Mouse (Mus musculus): ENCODE results near the gene Grhl1. TPM values are rescaled to one million over a fixed set of nuclear protein-coding genes. Genes with fewer than 3 reads are reported as not detected.

Gene Grhl1
- polyA plus RNA-seq, 1 experiment from 2014 or later, result 4.0 TPM

- Histone ChIP-seq H3K36me3 (ENCODE audit: insufficient read depth, low read length) (no peaks in the 10 kb centered on the region), H3K9ac (replicated peaks; ENCODE audit: low read depth) (no peak overlapping the region), H3K4me3 (ENCODE audit: low read depth, low read length) (no peak overlapping the region), H3K4me1 (ENCODE audit: insufficient read depth, low read depth, low read length) (no peaks in the 10 kb centered on the region), H3K9me3 (ENCODE audit: low read length) (no peaks in the 10 kb centered on the region), H3K4me2 (replicated peaks; ENCODE audit: low read depth, low read length) (no peak overlapping the region), H3K27me3 (replicated peaks; ENCODE audit: insufficient read depth, low read length) (no peaks in the 10 kb centered on the region), H3K27ac (ENCODE audit: low read length) (no peak overlapping the region)
- DNase-seq (ENCODE audit: low spot score) (peak; percentile 24), ATAC-seq (peak; percentile 73)
- 59% methylated on average over 17 of the region's 17 CpGs for WGBS
- no peak for TF ChIP-seq CTCF (IDR thresholded peaks at IDR 0.05)
- TF ChIP-seq EP300 (IDR thresholded peaks at IDR 0.05), result no peak
Observed at GRCm38 (mm10) chr12:24614452-24615075, 42.5 kb downstream of the Grhl1 start.

- no peaks in the 10 kb centered on the region for H3K36me3 ChIP-seq (ENCODE audit: insufficient read depth, low read length)
- H3K4me2 ChIP-seq (replicated peaks; ENCODE audit: low read depth, low read length), result no peak overlapping the region
- 0 out of 2 replicates have a peak overlapping the region, but pooled peaks have one; percentile 3 for H3K27ac ChIP-seq (ENCODE audit: low read length)
- WGBS, result 43% methylated on average over 3 of the region's 3 CpGs
- H3K9ac ChIP-seq (replicated peaks; ENCODE audit: low read depth), result no peak overlapping the region
- TF ChIP-seq EP300 (IDR thresholded peaks at IDR 0.05) (no peak), CTCF (IDR thresholded peaks at IDR 0.05) (no peak)
- H3K27me3 ChIP-seq (replicated peaks; ENCODE audit: insufficient read depth, low read length), result no peaks in the 10 kb centered on the region
- DNase-seq (ENCODE audit: low spot score) (no peak), ATAC-seq (no peak)
- no peaks in the 10 kb centered on the region for H3K9me3 ChIP-seq (ENCODE audit: low read length)
- H3K4me3 ChIP-seq (ENCODE audit: low read depth, low read length), result no peak overlapping the region
- H3K4me1 ChIP-seq (ENCODE audit: insufficient read depth, low read depth, low read length), result no peaks in the 10 kb centered on the region
Observed at GRCm38 (mm10) chr12:24615140-24615539, 43.1 kb downstream of the Grhl1 start.

GRCm38 (mm10) chr12:24619436-24619835, 47.4 kb downstream of the Grhl1 start:
- WGBS, result 70% methylated on average over 4 of the region's 4 CpGs
- H3K4me2 ChIP-seq (replicated peaks; ENCODE audit: low read depth, low read length), result no peak overlapping the region
- H3K36me3 ChIP-seq (ENCODE audit: insufficient read depth, low read length), result no peaks in the 10 kb centered on the region
- TF ChIP-seq EP300 (IDR thresholded peaks at IDR 0.05) (no peak), CTCF (IDR thresholded peaks at IDR 0.05) (no peak)
- DNase-seq (ENCODE audit: low spot score), result no peak
- no peaks in the 10 kb centered on the region for H3K4me1 ChIP-seq (ENCODE audit: insufficient read depth, low read depth, low read length)
- ATAC-seq, result no peak
- H3K27me3 ChIP-seq (replicated peaks; ENCODE audit: insufficient read depth, low read length), result no peaks in the 10 kb centered on the region
- H3K9me3 ChIP-seq (ENCODE audit: low read length), result no peaks in the 10 kb centered on the region
- no peak overlapping the region for H3K27ac ChIP-seq (ENCODE audit: low read length)
- no peak overlapping the region for H3K9ac ChIP-seq (replicated peaks; ENCODE audit: low read depth)
- H3K4me3 ChIP-seq (ENCODE audit: low read depth, low read length), result no peak overlapping the region

DNA sequence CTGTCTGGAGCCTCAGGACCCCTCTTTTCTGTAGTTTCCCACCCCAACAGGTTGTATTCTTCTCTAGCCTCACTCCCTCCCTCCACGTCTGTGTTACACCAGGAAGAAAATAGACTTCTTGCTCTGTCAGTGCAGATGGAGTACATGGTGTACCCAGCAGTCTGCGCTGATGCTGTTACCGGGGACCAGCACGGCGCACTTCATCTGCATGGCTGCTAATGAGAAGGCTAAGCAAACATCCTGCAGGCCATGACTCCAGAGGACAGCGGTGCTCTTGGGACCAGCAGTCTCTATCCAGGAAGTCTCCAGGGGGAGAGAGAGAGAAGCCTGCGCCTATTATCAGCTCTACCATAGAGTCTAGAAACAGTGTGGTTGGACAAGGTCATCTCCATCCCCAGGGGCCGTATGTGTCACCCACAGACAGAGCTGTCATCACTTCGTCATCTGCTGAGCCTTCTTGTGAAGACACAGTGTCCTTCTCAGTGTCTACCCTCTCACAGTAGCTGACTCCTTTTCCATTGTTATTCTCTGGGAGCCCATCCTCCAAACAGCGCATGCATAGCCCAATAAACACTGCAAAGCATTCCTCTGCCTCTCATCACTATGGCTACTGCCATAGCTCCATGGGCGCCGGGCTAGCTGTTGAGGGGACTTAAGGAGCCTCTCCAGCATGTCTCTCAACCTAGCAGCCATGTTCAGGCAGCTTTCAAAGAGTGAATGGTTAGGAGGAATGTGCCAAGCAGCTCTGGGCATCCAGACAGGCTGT, 51.6 kb downstream of the Grhl1 start:
- TF ChIP-seq EP300 (IDR thresholded peaks at IDR 0.05) (no peak), CTCF (IDR thresholded peaks at IDR 0.05) (no peak)
- Histone ChIP-seq H3K4me1 (ENCODE audit: insufficient read depth, low read depth, low read length) (no peaks in the 10 kb centered on the region), H3K4me3 (ENCODE audit: low read depth, low read length) (no peak overlapping the region), H3K9me3 (ENCODE audit: low read length) (no peaks in the 10 kb centered on the region), H3K27ac (ENCODE audit: low read length) (no peak overlapping the region), H3K36me3 (ENCODE audit: insufficient read depth, low read length) (no peaks in the 10 kb centered on the region), H3K27me3 (replicated peaks; ENCODE audit: insufficient read depth, low read length) (no peaks in the 10 kb centered on the region), H3K4me2 (replicated peaks; ENCODE audit: low read depth, low read length) (no peak overlapping the region), H3K9ac (replicated peaks; ENCODE audit: low read depth) (no peak overlapping the region)
- WGBS, result 54% methylated on average over 12 of the region's 12 CpGs
- DNase-seq (ENCODE audit: low spot score), result no peak
- peak; percentile 38; the same call in 1 of the 2 replicates for ATAC-seq

GRCm38 (mm10) chr12:24626401-24626800, 54.3 kb downstream of the Grhl1 start:
- Histone ChIP-seq H3K9me3 (ENCODE audit: low read length) (no peaks in the 10 kb centered on the region), H3K9ac (replicated peaks; ENCODE audit: low read depth) (no peak overlapping the region), H3K36me3 (ENCODE audit: insufficient read depth, low read length) (no peaks in the 10 kb centered on the region), H3K27me3 (replicated peaks; ENCODE audit: insufficient read depth, low read length) (no peaks in the 10 kb centered on the region), H3K4me3 (ENCODE audit: low read depth, low read length) (no peak overlapping the region), H3K4me1 (ENCODE audit: insufficient read depth, low read depth, low read length) (no peaks in the 10 kb centered on the region), H3K4me2 (replicated peaks; ENCODE audit: low read depth, low read length) (no peak overlapping the region), H3K27ac (ENCODE audit: low read length) (no peak overlapping the region)
- ATAC-seq (no peak), DNase-seq (ENCODE audit: low spot score) (no peak)
- TF ChIP-seq EP300 (IDR thresholded peaks at IDR 0.05), result no peak
- no peak for TF ChIP-seq CTCF (IDR thresholded peaks at IDR 0.05)
- WGBS, result 80% methylated on average over 5 of the region's 5 CpGs

GRCm38 (mm10) chr12:24627215-24627614, 55.1 kb downstream of the Grhl1 start:
- H3K4me1 ChIP-seq (ENCODE audit: insufficient read depth, low read depth, low read length), result no peaks in the 10 kb centered on the region
- no peak overlapping the region for H3K9ac ChIP-seq (replicated peaks; ENCODE audit: low read depth)
- H3K36me3 ChIP-seq (ENCODE audit: insufficient read depth, low read length), result no peaks in the 10 kb centered on the region
- DNase-seq (ENCODE audit: low spot score) (no peak), ATAC-seq (no peak)
- WGBS, result 48% methylated on average over 3 of the region's 3 CpGs
- TF ChIP-seq EP300 (IDR thresholded peaks at IDR 0.05) (no peak), CTCF (IDR thresholded peaks at IDR 0.05) (no peak)
- H3K4me3 ChIP-seq (ENCODE audit: low read depth, low read length), result no peak overlapping the region
- H3K4me2 ChIP-seq (replicated peaks; ENCODE audit: low read depth, low read length), result no peak overlapping the region
- H3K9me3 ChIP-seq (ENCODE audit: low read length), result no peaks in the 10 kb centered on the region
- H3K27me3 ChIP-seq (replicated peaks; ENCODE audit: insufficient read depth, low read length), result no peaks in the 10 kb centered on the region
- H3K27ac ChIP-seq (ENCODE audit: low read length), result no peak overlapping the region

Measured in lung, postnatal 0 days (tissue).